Mouse (Mus musculus) CD4-positive, CD25-positive, alpha-beta regulatory T cell, adult 4 months (primary cell): ENCODE data around the gene Abca7. TPM values are rescaled to one million over a fixed set of nuclear protein-coding genes. Genes with fewer than 3 reads are reported as not detected.
"Not testable (repeated sequence)": the region's sequence is repeated elsewhere in the genome, so short reads cannot be mapped to it uniquely, and the experiment has no call there.

ENCODE experiments used
- ATAC-seq: one replicate; pipeline ENCODE4 v1.8.0; 2017
- polyA plus RNA-seq, 2 experiments: library from polyadenylated mRNA; unstranded; fragments of 100-300 nt; shearing (Covaris generic); gene quantifications; one replicate each; pipeline ENCODE4 v1.2.1; 2017

Gene Abca7
- polyA plus RNA-seq, 2 experiments from 2014 or later, result 11.4 to 16.4 TPM

DNA sequence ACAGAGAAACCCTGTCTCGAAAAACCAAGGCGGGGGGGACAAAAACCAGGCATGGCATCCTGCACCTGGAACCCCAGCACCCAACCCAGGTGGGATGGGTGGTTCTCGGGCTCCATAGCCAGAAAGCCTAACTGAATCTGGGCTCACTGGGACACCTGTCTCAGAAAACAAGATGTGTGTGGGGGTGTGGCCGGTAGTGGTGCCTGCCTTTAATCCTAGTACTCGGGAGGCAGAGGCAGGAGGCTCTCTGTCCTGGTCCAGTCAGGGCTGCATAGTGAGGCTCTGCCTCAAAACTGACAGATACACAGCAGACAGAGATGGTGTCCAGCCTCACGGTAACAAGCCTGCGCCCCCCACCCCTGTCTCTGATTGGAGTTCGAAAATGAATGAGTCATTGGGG lies 26.5 kb downstream of the Abca7 start:
- ATAC-seq, result no peak

DNA sequence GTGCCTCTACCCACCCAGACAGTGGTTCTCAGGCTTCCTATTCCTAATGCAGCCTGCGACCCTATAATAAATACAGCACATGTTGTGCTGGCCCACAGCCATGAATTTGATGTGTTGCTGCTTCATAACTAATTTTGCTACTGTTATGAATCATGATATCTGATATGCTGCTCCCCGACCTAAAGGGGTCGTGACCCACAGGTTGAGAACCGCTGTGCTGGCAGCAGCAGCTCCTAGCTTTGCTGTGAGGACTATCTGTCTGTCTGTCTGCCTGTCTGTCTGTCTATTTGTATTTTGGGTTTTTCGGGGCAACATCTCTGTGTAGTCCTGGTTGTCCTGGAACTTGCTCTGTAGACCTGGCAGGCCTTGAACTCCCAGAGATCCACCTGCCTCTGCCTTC lies 27.5 kb downstream of the Abca7 start:
- peak; percentile 23 for ATAC-seq

GRCm38 (mm10) chr10:80024229-80025043 lies 28.1 kb downstream of the Abca7 start:
- ATAC-seq, result peak; percentile 88

GRCm38 (mm10) chr10:80025044-80025347 lies 28.7 kb downstream of the Abca7 start:
- no peak for ATAC-seq

DNA sequence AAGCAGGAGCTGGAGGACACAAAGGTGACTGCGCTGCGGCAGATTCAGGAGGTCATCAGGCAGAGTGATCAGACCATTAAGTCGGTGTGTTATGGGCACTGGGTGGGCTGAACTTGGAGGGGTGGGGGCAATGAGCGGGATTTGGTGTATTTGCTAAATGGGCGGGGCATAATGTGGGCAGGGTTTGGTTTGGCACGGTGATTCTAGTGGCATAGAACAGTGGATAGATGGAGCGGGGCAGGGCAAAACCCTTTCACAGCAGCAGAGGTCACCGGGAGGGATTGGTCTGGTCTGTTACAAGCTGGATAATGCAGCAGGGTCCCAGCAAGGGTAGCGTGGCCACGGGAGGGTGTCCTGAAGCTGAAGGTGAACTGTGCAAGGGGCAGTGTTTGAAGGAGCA lies 29.2 kb downstream of the Abca7 start:
- ATAC-seq, result no peak

GRCm38 (mm10) chr10:80025889-80026288 lies 29.6 kb downstream of the Abca7 start:
- ATAC-seq, result no peak

DNA sequence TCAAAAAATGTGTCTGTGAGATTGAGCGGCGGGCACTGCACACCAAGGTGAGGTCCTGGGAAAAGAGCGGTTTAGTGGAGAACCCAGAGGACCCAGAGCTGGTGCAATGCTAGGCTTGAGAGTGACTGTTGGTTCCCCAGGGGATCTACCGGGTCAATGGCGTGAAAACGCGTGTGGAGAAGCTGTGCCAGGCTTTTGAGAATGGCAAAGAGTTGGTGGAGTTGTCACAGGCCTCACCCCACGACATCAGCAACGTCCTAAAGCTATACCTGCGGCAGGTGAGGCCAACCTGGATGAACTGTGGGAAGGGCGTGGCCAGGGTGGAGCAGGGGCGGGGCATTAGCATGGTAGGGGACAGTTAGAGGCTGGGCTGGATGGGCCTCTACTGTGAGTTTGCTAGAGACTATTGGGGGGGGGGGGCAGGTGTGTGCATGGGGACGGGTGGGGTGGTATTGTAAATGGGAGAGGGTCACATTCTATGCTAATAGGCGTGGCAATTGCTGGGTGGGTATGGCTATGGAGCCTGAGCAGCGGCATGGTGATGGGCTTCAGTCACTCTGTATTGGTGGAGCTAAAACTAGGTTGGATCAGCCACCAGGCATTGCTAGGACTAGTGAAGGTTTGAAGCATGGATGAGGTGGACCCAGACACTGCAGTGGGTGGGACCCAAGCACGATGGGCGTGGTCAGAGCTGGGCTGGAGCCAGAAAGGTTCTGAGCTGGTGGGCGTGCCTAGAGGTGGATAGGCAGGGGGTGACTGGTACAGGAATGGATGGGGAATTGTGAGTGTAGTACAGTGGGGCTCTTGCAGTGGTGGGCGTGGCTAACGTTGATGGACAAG lies 31.6 kb downstream of the Abca7 start:
- ATAC-seq, result no peak

GRCm38 (mm10) chr10:80028521-80028846 lies 32.2 kb downstream of the Abca7 start:
- no peak for ATAC-seq

- no peak for ATAC-seq
These were observed 33.9 kb downstream of the Abca7 start for GRCm38 (mm10) chr10:80030191-80030590.

GRCm38 (mm10) chr10:80030736-80031135 lies 34.4 kb downstream of the Abca7 start:
- no peak for ATAC-seq

- peak; percentile 67 for ATAC-seq
These were observed 36.6 kb downstream of the Abca7 start for GRCm38 (mm10) chr10:80032799-80033480.

DNA sequence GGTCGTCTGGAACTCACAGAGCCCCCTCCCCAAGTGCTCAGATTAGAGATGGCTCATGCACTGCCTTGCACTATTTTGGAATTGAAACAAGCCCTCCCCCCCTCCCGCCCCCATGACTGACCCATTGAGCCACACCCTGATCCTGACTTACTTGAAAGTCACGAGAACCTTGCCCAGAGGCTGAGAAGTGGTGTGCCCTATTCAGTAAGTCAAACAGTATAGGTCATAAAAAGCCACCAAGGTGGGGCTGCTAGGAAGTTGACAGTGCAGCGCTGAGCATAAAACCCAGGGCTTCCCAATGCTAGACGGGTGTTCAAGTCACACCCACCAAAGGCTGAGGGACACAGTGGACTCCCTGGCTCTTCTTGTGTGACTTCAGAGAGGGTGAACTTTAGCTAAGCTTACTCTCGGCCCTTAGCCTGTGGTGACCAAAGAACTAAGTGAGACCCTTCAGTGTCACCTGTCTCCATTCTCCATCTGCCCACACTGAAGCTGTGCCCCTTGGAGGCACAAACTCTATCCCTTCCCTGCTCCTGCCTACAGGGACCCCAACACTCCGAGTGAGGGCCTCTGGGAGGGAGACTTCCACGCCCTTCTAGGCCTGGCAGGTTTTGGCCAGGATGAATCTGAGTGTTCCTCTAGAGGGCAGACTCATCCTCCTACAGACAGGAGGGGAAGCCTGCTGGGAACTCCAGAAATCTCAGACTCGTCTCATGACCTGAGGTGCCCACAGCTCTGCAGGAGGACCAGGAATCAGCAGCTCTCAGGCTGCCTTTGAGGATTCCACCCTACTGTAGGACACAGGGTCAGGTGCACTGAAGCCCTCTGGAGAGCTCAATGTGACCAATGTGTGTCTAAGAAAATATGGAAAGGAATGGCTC lies 37.5 kb downstream of the Abca7 start:
- peak; percentile 27 for ATAC-seq

GRCm38 (mm10) chr10:80035148-80035547 lies 38.9 kb downstream of the Abca7 start:
- ATAC-seq, result no peak

DNA sequence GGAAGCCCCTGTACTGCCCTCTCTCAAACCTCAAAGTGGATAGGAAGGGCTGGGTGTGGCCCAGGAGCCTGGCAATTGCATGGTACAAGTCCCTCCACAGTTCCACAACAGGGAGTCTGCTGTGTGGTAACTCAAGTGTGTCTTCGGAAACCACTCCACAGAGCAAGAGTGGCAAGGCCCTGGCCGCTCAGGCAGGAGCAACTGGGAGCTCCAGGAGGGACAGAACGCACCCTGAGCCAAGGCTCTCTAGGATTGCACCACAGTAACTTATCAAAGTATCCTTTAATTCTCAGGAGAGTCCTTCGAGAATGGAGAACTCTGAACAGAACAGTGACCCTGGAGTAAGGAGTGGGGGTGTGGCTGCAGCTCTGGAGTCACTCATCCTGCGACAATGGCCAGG lies 39.4 kb downstream of the Abca7 start:
- no peak for ATAC-seq

DNA sequence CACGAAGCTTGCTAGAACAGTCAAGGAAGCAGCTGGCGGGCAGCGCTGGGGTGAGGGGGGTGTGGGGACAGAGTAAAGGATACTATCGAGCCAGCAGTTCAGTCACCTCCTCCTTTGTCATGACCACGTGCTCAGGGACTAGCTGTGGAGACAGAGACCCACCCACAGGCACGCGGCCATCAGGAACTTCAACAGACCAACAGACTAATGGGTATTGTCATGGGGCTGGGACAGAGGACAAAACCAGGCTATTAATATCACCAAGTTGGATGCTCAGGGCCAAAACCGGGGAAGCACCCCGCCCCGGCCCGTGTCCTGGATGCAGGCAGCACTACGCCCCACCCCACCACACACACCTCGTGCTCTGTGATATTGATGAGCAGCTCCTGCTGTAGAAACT lies 40.5 kb downstream of the Abca7 start:
- no peak for ATAC-seq

DNA sequence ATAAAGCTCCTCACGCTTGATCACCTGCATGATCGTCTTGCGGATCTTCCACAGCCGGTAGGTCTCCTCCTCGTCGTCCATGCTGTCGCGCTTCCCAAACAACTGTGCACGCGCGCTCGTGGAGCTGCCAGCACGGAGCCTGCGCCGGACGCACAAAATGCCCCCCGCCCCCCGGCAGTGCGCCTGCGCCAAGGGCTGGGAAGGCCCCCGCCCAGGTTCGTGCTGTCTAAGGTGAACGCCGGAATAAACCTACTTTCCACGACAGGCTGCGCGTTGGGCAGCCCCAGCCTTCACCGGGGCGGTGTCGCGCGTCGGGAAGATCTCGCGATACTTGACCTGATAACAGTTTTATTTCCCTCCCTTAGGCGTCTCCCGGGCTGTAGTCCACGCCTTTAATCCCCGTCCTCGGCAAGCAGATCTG lies 43.3 kb downstream of the Abca7 start, which contains the start of gene Polr2e:
TSS of gene Polr2e (minus strand) at position 237 of the 421 bp plus-strand sequence.
- peak; percentile 98 for ATAC-seq

DNA sequence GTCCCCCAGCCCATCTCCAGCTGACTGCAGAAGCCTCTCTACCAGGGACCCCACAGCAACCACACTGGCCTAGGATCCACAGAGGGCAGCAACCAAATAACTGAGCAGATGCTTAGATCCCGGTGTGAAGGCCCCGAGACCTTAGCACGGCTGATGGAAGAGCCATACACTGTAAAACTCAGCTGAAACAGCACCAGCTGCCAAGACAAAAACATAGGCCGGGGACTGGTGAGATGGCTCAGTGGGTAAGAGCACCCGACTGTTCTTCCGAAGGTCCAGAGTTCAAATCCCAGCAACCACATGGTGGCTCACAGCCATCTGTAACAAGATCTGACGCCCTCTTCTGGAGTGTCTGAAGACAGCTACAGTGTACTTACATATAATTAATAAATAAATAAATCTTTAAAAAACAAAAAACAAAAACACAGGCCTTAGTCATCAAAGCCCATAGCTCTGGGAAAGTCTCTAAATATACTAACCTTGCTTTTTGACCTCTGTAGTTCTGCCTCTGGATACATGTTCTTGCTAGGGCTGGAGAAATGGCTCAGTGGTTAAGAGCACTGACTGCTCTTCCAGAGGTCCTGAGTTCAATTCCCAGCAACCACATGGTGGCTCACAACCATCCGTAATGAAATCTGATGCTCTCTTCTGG lies 45.2 kb downstream of the Abca7 start:
- not testable (repeated sequence) for ATAC-seq

DNA sequence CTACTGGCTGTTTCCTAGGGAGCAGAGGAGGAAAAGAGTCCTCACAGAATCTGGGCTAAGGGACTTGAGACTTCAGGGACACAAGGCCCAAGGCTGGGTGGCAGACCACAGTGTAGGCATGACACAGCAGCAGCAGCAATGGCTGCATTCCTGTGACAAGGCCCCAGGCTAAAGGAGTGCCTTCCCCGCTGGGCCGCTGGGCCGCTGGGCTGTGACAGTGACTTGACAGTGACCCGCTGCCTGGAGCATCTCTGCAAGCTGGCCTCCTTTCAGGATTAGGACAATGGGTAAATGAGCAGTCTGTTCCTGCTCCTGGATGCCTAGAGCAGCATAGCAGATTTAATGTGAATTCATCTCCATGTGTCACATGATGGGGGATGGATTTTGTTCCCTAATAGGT lies 47.8 kb downstream of the Abca7 start:
- ATAC-seq, result no peak

GRCm38 (mm10) chr10:80045364-80045763 lies 49.1 kb downstream of the Abca7 start:
- ATAC-seq, result not testable (repeated sequence)

DNA sequence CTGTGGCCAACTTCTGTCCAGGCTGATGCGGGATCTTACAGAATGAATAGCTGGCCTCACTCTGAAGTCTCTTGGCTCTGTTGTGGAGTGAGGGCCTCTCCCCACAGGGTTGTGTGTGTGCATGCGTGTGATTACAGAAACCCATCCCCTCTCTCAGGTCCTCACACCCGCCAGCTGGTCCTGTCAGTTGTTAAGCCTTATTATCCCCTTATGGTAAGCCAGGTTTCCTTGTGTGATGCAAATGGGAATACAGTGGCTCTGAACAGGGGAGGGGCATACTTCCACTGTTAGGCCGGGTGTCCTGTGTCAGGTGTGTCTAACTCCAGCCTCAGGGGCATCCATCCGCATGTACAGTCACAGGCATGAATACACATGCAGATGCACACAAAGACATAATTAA lies 49.5 kb downstream of the Abca7 start:
- ATAC-seq, result no peak

- no peak for ATAC-seq
These were observed 50.8 kb downstream of the Abca7 start, which contains the start of gene Gpx4 for GRCm38 (mm10) chr10:80047041-80047565. Gene Gpx4 (plus strand): TSS chr10:80047166.
